Mouse (Mus musculus): ENCODE results near the gene Gm8246.
"Not testable (repeated sequence)": the region's sequence is repeated elsewhere in the genome, so short reads cannot be mapped to it uniquely, and the experiment has no call there.

- TF ChIP-seq CTCF (IDR thresholded peaks at IDR 0.05; ENCODE audit: low read depth, low read length); GATA2 (IDR thresholded peaks at IDR 0.05; ENCODE audit: borderline replicate concordance, low read depth, low read length): not testable (repeated sequence)
Observed at GRCm38 (mm10) chr14:5501374-5501773, 23.7 kb upstream of the Gm8246 start, which contains the start of gene Gm3488.

All from G1E (cell line).